Mouse (Mus musculus): ENCODE data around the gene Mdc1.

Gene Mdc1

DNA sequence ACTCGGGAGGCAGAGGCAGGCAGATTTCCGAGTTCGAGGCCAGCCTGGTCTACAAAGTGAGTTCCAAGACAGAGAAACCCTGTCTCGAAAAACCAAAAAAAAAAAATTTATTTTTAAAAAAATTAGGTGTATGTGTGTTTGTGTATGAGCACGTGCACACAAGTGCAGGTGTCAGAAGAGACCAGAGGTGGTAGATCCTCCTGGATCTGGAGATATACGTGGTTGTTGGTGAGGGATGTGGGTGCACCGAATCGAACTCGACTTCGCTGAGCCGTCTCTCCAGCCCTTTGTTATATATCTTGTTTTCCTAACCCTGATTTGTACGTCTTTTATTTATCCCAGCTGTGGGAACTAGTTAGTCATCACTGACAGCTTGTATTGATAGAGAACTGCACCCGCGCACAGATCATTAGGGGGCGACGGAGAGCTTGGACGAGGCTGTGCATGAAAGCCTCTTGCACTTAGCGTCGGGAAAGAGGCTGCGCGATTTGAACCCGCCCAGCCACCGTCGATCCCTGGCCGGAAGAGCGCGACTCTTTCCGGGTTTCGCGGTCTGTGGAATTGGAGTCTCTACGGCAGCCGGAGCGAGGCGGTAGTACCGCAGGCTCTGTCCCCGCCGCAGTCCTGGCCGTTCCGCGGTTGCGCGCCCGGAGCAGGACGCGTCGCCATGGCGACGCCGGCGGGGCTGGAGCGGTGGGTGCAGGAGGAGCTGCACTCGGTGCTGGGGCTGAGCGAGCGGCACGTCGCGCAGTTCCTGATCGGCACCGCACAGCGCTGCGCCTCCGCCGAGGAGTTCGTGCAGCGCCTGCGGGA is 38.1 kb downstream of the Mdc1 start, which contains the start of gene Dhx16:
TSS of gene Dhx16 (plus strand) at position 575 of the 813 bp plus-strand sequence.
- peak; percentile 91 for DNase-seq (ENCODE audit: low read depth, low spot score)

DNA sequence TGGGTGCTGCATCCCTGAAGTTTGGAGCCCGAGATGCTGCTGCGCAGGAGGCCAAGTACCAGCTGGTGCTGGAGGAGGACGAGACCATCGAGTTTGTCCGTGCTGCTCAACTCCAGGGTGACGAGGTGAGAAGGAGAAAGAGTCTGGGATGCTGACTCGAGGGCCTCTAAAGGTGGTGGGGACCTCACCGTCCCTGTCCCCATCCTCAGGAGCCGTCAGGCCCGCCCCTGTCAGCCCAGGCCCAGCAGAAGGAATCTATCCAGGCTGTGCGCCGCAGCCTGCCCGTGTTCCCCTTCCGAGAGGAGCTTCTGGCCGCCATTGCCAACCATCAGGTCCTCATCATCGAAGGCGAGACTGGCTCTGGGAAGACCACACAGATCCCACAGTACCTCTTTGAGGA is 41.6 kb downstream of the Mdc1 start:
- DNase-seq (ENCODE audit: low read depth, low spot score) = no peak

DNA sequence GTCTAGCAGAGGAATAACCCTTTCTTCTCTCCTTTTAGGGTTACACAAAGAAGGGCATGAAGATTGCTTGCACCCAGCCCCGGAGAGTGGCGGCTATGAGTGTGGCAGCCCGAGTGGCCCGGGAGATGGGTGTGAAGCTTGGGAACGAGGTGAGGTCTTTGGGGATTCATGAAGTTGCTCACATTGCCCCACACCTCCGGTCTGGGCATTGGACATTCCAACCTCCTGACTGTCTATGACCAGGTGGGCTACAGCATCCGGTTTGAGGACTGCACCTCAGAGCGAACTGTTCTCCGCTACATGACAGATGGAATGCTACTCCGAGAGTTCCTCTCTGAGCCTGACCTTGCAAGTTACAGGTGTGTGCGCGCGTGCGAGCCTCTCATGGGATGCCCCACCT is 42.5 kb downstream of the Mdc1 start:
- no peak for DNase-seq (ENCODE audit: low read depth, low spot score)

DNA sequence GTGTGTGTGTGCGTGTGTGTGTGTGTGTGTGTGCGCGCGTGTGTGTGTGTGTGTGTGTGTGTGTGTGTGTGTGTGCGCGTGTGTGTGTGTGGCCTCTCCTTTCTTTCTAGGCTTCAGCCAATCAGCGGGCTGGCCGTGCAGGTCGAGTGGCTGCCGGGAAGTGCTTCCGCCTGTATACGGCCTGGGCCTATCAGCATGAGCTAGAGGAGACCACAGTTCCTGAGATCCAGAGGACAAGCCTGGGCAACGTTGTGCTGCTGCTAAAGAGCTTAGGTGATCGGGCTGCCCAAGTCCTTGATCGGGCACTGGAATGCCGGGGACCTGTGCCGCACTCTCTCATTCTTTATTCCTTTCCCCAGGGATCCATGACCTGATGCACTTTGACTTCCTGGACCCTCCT is 46.4 kb downstream of the Mdc1 start:
- no peak for DNase-seq (ENCODE audit: low read depth, low spot score)

DNA sequence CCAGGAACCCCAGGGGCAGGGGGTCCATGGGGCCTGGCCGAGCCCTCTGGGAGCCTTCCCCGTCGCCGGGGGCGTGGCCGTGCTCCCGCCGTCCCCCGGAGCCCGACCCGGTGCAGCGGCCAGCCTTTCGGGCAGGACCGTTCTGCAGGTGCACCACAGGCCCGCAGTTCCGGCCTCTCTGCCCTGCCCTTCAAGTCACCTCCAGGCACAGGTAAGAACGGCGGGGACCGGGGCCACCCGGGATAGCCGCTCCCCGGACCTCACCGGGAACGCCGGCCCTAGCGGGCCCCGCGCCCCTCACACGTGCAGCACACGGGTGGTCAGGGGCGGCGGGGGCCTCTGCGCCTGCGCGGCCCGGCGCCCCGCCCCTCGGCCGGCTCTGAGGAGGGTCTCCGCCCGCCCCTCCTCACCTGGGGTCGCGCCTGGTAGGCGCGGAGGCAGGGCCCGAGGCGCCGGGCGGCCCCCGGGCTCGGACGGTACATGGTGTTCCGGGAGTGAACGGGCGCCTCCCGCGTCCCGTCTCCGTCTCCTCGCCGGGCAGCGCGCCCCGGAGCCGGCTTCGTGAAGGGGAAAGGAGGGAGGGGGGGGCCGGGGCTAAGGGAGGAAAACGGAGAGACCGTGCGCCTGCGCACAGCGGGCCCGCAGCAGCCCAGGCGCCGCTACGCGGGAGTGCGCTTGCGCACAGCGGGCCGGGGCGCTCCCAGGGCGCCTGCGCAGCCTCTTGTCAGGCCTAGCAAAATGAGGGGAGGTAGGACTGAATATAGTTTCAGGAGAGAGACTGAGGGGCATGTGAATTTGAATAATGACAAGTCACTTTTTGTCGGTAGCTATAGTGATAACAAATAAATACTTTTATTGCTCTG is 55.7 kb downstream of the Mdc1 start, which contains the start of gene 2310061I04Rik:
TSS of gene 2310061I04Rik (minus strand) at position 651 of the 863 bp plus-strand sequence.
- DNase-seq (ENCODE audit: low read depth, low spot score) = peak; percentile 86

DNA sequence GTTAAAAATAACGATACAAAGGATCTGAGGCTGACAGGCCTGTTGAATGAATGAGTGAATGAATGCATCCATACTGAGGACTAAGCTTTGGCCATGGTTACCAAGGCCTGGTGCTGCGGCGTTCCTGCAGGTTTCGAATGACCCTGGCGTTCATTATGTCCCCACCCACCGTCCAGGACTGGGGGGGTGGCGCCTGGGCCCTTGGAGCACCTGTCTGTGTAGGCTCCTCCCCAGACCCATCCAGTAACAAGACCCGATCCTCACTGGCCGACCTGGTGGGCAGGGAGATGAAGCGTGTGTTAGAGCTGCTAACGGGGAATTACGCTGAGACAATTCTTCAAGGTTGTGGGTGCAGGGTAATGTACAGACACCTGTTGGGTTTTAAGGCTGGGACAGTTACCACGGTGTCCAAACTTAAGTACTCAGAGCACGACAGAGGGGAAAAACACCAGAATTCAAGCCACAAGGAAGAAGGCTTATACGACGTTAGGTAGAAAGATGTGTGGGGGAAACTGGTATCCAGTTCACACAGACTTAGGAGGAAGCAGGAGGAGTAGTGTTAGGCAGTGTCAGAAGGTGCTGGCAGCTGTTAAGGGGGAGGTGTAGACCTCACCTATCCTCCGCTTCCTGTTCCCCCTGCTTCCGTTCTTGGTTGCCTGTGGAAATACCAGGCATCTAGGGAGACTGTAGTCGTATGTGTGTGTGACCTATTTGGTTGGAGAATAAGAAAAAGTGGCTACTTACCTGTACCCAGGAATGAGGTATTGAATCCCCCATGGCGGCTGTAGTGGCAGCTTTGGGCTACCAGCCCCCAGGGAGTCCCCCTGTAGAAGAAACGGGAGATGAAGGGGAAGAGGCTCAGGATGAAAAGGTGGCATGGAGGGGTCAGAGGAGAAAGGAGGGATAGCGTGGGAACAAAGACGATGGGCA is 56.6 kb downstream of the Mdc1 start:
- DNase-seq (ENCODE audit: low read depth, low spot score) = no peak

DNA sequence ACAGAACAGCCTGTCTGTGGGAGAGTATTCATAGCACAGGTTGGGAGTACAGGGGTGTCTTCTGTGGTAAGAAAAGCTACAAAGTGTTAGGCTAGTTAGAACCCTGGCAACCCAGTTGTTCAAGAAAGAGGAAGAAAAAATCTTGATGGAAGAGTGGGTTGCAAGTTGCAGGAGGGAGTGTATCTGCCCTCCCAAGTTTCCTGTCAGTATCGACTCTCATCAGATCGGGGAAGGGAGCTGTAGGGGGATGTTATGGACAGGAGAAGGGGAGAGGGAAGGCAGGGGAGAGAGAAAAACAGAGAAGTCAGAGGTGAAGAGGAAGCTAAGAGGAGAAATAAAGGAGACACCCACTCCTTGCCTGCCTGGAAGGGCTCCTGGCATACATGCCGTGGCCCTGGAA is 59.3 kb downstream of the Mdc1 start:
- no peak for DNase-seq (ENCODE audit: low read depth, low spot score)

DNA sequence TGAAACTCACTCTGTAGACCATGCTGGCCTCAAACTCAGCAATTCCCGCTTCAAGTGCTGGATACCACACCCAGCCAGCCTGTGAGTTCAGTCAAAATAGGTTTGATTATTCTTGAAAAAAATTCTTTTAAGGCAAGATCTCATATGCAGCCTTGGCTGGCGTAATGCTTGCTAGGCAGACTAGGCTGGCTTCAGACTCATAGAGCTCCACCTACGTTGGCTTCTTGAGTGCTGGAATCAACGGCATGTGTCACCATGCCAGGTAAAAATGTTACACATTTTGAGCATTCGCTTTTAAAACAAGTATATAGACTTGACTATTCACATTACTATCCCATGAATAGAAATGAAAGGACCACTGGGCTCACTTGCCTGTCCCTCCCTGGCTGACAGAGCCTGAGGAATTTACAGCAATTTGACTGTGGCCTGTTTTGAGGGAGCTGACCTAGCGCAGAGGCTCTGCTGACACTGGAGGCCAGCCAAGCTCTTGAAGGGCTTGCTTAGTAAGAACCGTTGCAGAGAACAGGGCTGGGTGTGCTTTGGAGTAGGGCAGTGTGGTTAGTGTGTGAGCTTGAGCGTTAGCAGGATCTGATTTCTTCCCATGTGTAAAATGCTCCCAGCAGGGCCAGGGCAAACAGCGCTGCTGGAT is 62.2 kb downstream of the Mdc1 start:
- DNase-seq (ENCODE audit: low read depth, low spot score) = no peak

DNA sequence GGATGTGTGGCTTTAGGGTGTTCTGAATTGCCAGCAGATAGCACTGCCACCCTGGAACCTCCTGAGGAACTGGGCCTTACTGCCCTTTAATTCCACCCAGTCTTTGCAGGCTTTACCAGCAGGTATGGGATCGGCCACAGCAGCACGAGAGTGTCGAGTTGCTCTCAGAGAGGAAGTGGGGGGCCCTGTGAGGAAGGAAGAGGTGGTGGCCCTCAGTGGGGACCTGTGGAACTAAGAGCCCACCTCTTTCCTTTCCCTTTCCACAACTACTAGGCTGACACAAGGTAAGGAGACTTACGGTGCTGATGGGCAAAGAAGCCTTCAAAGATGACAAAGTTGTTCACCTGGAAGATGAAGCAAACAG is 62.7 kb downstream of the Mdc1 start:
- no peak for DNase-seq (ENCODE audit: low read depth, low spot score)

DNA sequence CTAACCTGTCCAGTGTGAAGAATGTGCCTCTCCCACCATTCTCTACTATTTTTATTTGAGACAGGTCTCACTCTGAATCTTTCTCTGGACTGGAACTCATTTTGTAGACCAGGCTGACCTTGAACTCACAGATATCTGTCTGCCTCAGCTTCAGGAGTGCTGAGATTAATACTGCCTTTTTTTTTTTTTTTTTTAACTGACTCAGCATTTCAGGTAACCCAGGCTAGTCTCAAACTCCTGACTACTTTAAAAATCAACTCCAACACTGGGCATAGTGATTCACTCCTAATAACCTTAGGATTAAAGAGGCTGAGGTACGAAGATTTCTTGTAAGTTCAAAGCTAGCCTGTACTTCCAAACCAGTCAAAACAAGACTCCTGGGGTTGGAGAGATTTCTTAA is 64.3 kb downstream of the Mdc1 start:
- DNase-seq (ENCODE audit: low read depth, low spot score) = no peak

DNA sequence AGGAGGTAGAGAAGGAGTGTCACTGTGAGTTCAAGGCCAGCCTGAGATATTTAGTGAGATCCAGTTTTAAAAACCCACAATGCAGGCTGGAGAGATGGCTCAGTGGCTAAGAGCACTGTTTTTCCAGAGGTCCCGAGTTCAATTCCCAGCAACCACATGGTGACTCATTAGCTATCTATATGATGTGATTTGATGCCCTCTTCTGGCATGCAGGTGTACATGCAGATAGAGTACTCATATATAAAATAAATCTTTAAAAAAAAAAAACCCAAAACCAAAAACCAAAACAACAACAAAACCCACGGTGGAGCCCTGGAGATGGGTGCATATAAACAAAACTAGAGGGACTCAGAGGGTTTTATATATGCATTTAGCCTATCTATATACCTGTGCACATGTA is 66.3 kb downstream of the Mdc1 start:
- no peak for DNase-seq (ENCODE audit: low read depth, low spot score)
